Mouse (Mus musculus): ENCODE results near the gene Dkk3. TPM values are rescaled to one million over a fixed set of nuclear protein-coding genes. Genes with fewer than 3 reads are reported as not detected.

Gene Dkk3
- total RNA-seq, 1 experiment from 2014 or later: 12.6 TPM

Other genes with a start within 250 kb of the Dkk3 start
- gene Usp47, start 135.6 kb downstream of the Dkk3 start, total RNA-seq (2021): 73.4 and 75.9 TPM in 2 replicates
- 12.3 and 13.9 TPM in 2 replicates for gene Mical2, start 66.8 kb upstream of the Dkk3 start, total RNA-seq (2021)